Mouse (Mus musculus) myocyte (in vitro differentiated cells): Measurements from ENCODE around the gene Mtmr3. TPM values are rescaled to one million over a fixed set of nuclear protein-coding genes. Genes with fewer than 3 reads are reported as not detected.

Experiments
- H3K27me3 ChIP-seq: one replicate; pipeline ENCODE4 v1.6.1; 2011; ENCODE audit not compliant: control insufficient read depth, insufficient read depth, insufficient read length
- H3K36me3 ChIP-seq: one replicate; pipeline ENCODE4 v1.6.1; 2011; ENCODE audit not compliant: control insufficient read depth, insufficient read depth
- H3K4me2 ChIP-seq: one replicate; pipeline ENCODE4 v1.6.1; 2011; ENCODE audit warnings: low read depth, control low read depth
- H3K4me3 ChIP-seq: one replicate; pipeline ENCODE4 v1.5.1; 2011; ENCODE audit warnings: mild to moderate bottlenecking, control low read depth, moderate library complexity
- H3K79me2 ChIP-seq: one replicate; pipeline ENCODE4 v1.6.1; 2011; ENCODE audit not compliant: control insufficient read depth, insufficient read depth
- H3ac ChIP-seq: one replicate; pipeline ENCODE4 v1.6.1; 2011; ENCODE audit not compliant: control insufficient read depth, insufficient read length
- CEBPB ChIP-seq: IDR thresholded peaks from 2 replicates; pipeline ENCODE4 v1.6.1; 2011; ENCODE audit warnings: mild to moderate bottlenecking, moderate library complexity; ENCODE audit not compliant: poor library complexity, insufficient read depth, severe bottlenecking
- E2F4 ChIP-seq: IDR thresholded peaks from one replicate; pipeline ENCODE4 v1.6.1; 2011; ENCODE audit warnings: mild to moderate bottlenecking, control low read depth, moderate library complexity; ENCODE audit not compliant: insufficient read depth
- MAX ChIP-seq: IDR thresholded peaks from one replicate; pipeline ENCODE4 v1.6.1; 2011; ENCODE audit warnings: low read depth, mild to moderate bottlenecking, control low read depth
- MYOD1 ChIP-seq, 3 experiments: IDR thresholded peaks; one replicate each; pipeline ENCODE4 v1.6.1; 2011; ENCODE audit warnings: control low read depth in 2 of 3, low read depth in 2 of 3, mild to moderate bottlenecking in 2 of 3, moderate library complexity in 1 of 3; ENCODE audit not compliant: insufficient read length in 2 of 3, control insufficient read depth in 1 of 3
- MYOG ChIP-seq, 3 experiments: IDR thresholded peaks; one replicate each; pipeline ENCODE4 v1.6.1; 2011; ENCODE audit warnings: control low read depth in 2 of 3, low read depth in 2 of 3, mild to moderate bottlenecking in 2 of 3; ENCODE audit not compliant: insufficient read length in 2 of 3, control insufficient read depth in 1 of 3, insufficient read depth in 1 of 3
- POLR2A ChIP-seq: IDR thresholded peaks from one replicate; pipeline ENCODE4 v1.6.1; 2011; ENCODE audit warnings: low read depth, mild to moderate bottlenecking, control low read depth, moderate library complexity; ENCODE audit not compliant: insufficient read length
- POLR2AphosphoS2 ChIP-seq: IDR thresholded peaks from one replicate; pipeline ENCODE4 v1.6.1; 2011; ENCODE audit warnings: low read depth, control low read depth; ENCODE audit not compliant: insufficient read length
- REST ChIP-seq: IDR thresholded peaks from one replicate; pipeline ENCODE4 v1.6.1; 2011; ENCODE audit warnings: mild to moderate bottlenecking, control low read depth, moderate library complexity; ENCODE audit not compliant: insufficient read depth, insufficient read length
- SRF ChIP-seq: IDR thresholded peaks from one replicate; pipeline ENCODE4 v1.6.1; 2011; ENCODE audit warnings: low read depth; ENCODE audit not compliant: control insufficient read depth, insufficient read length
- TCF12 ChIP-seq: IDR thresholded peaks from one replicate; pipeline ENCODE4 v1.6.1; 2011; ENCODE audit warnings: mild to moderate bottlenecking, control low read depth; ENCODE audit not compliant: poor library complexity, insufficient read depth, severe bottlenecking
- TCF3 ChIP-seq: IDR thresholded peaks from one replicate; pipeline ENCODE4 v1.6.1; 2011; ENCODE audit warnings: low read depth, control low read depth; ENCODE audit not compliant: insufficient read length
- USF1 ChIP-seq: IDR thresholded peaks from one replicate; pipeline ENCODE4 v1.6.1; 2011; ENCODE audit warnings: low read depth, mild to moderate bottlenecking, control low read depth, moderate library complexity
- polyA plus RNA-seq: library from polyadenylated mRNA; unstranded; fragments of >200 nt; fragmentation: generic; extraction: Trizol; gene quantifications from one replicate; pipeline ENCODE4 v1.2.1, GENCODE M21; 2012; ENCODE audit warnings: missing spikeins

The Mtmr3 gene
- polyA plus RNA-seq, 1 experiment, result 26.9 TPM

GRCm38 (mm10) chr11:4507421-4507820 is 87.2 kb downstream of the Mtmr3 start:
- Histone ChIP-seq H3K36me3 (peaks cover 56% of the 10 kb centered on the region), H3K79me2 (peaks cover 8% of the 10 kb centered on the region), H3K4me3 (no peak overlapping the region), H3K4me2 (no peak overlapping the region), H3ac (no peak overlapping the region), H3K27me3 (no peaks in the 10 kb centered on the region)
- TF ChIP-seq E2F4, result no peak
- TF ChIP-seq POLR2A, result no peak
- TF ChIP-seq REST, result no peak
- no peak for TF ChIP-seq SRF
- no peak for TF ChIP-seq MAX
- TF ChIP-seq TCF3, result no peak
- no peak for TF ChIP-seq MYOD1 (IDR thresholded peaks at IDR 0.05; ENCODE audit: control insufficient read depth in 1 of 3, insufficient read length in 2 of 3, low read depth in 2 of 3)
- TF ChIP-seq USF1, result no peak
- TF ChIP-seq MYOG (IDR thresholded peaks at IDR 0.05; ENCODE audit: control insufficient read depth in 1 of 3, insufficient read depth in 1 of 3, insufficient read length in 2 of 3, low read depth in 2 of 3), result no peak
- TF ChIP-seq TCF12, result no peak

GRCm38 (mm10) chr11:4506486-4506885 is 88.2 kb downstream of the Mtmr3 start:
- Histone ChIP-seq H3K79me2 (no peaks in the 10 kb centered on the region), H3K36me3 (peaks cover 56% of the 10 kb centered on the region), H3K4me3 (no peak overlapping the region), H3K27me3 (no peaks in the 10 kb centered on the region), H3ac (no peak overlapping the region), H3K4me2 (no peak overlapping the region)
- TF ChIP-seq SRF (no peak), MYOG (IDR thresholded peaks at IDR 0.05; ENCODE audit: control insufficient read depth in 1 of 3, insufficient read depth in 1 of 3, insufficient read length in 2 of 3, low read depth in 2 of 3) (no peak), E2F4 (no peak)

- Histone ChIP-seq H3K79me2 (no peaks in the 10 kb centered on the region), H3K27me3 (no peaks in the 10 kb centered on the region), H3ac (no peak overlapping the region), H3K4me3 (no peak overlapping the region), H3K36me3 (peaks cover 49% of the 10 kb centered on the region), H3K4me2 (no peak overlapping the region)
- TF ChIP-seq CEBPB (no peak), E2F4 (no peak), REST (no peak), POLR2AphosphoS2 (no peak), USF1 (no peak)
Measured at GRCm38 (mm10) chr11:4502206-4502605, 92.5 kb downstream of the Mtmr3 start.

- TF ChIP-seq MAX (no peak), MYOD1 (IDR thresholded peaks at IDR 0.05; ENCODE audit: control insufficient read depth in 1 of 3, insufficient read length in 2 of 3, low read depth in 2 of 3) (no peak), POLR2A (no peak), POLR2AphosphoS2 (no peak), USF1 (no peak), MYOG (IDR thresholded peaks at IDR 0.05; ENCODE audit: control insufficient read depth in 1 of 3, insufficient read depth in 1 of 3, insufficient read length in 2 of 3, low read depth in 2 of 3) (no peak), E2F4 (no peak), CEBPB (no peak), SRF (no peak), TCF3 (no peak), REST (no peak), TCF12 (no peak)
- Histone ChIP-seq H3ac (no peak overlapping the region), H3K36me3 (peaks cover 47% of the 10 kb centered on the region), H3K79me2 (no peaks in the 10 kb centered on the region), H3K27me3 (no peaks in the 10 kb centered on the region), H3K4me3 (no peak overlapping the region), H3K4me2 (no peak overlapping the region)
Measured at GRCm38 (mm10) chr11:4500826-4501225, 93.8 kb downstream of the Mtmr3 start.

- no peak overlapping the region for H3K4me2 ChIP-seq
Measured at GRCm38 (mm10) chr11:4500261-4500660, 94.4 kb downstream of the Mtmr3 start.

GRCm38 (mm10) chr11:4499456-4499855 is 95.2 kb downstream of the Mtmr3 start:
- no peak overlapping the region for H3ac ChIP-seq
- H3K36me3 ChIP-seq, result peaks cover 39% of the 10 kb centered on the region
- H3K79me2 ChIP-seq, result no peaks in the 10 kb centered on the region
- no peaks in the 10 kb centered on the region for H3K27me3 ChIP-seq
- TF ChIP-seq POLR2AphosphoS2 (no peak), MYOD1 (IDR thresholded peaks at IDR 0.05; ENCODE audit: control insufficient read depth in 1 of 3, insufficient read length in 2 of 3, low read depth in 2 of 3) (no peak), E2F4 (no peak), TCF3 (no peak), MYOG (IDR thresholded peaks at IDR 0.05; ENCODE audit: control insufficient read depth in 1 of 3, insufficient read depth in 1 of 3, insufficient read length in 2 of 3, low read depth in 2 of 3) (no peak), CEBPB (no peak), TCF12 (no peak), MAX (no peak), SRF (no peak), POLR2A (no peak), USF1 (no peak), REST (no peak)
- no peak overlapping the region for H3K4me2 ChIP-seq
- no peak overlapping the region for H3K4me3 ChIP-seq

More at GRCm38 (mm10) chr11:4500261-4500660, 94.4 kb downstream of the Mtmr3 start:
- TF ChIP-seq POLR2A, result no peak
- no peak for TF ChIP-seq TCF3
- no peak for TF ChIP-seq REST
- TF ChIP-seq E2F4, result no peak
- no peak for TF ChIP-seq POLR2AphosphoS2
- no peak for TF ChIP-seq CEBPB
- H3ac ChIP-seq, result no peak overlapping the region
- H3K79me2 ChIP-seq, result no peaks in the 10 kb centered on the region
- H3K36me3 ChIP-seq, result peaks cover 44% of the 10 kb centered on the region
- no peak overlapping the region for H3K4me3 ChIP-seq
- H3K27me3 ChIP-seq, result no peaks in the 10 kb centered on the region
